Mouse (Mus musculus) forebrain, embryonic 14.5 days (tissue): ENCODE measurements around the gene Ankrd16. TPM values are rescaled to one million over a fixed set of nuclear protein-coding genes. Genes with fewer than 3 reads are reported as not detected.

Source experiments
- ATAC-seq: fragments of 200-750 bp; cut with Nextera tagmentation; 2 replicates; pipeline ENCODE4 v1.8.0; 2017; ENCODE audit warnings: mild to moderate bottlenecking, moderate library complexity
- DNase-seq: peaks from one replicate; pipeline ENCODE4 v3.0.0-alpha.2; 2015; ENCODE audit warnings: low spot score
- H3K27ac ChIP-seq: fragments of 300-500 bp; sonication (generic); 2 replicates; pipeline ENCODE4 v1.5.1; 2014; ENCODE audit warnings: low read depth, mild to moderate bottlenecking, control low read depth, low read length, moderate library complexity
- H3K27me3 ChIP-seq: fragments of 300-500 bp; sonication (generic); replicated peaks from 2 replicates; pipeline ENCODE4 v1.6.1; 2014; ENCODE audit warnings: low read length, control low read depth, mixed read lengths; ENCODE audit not compliant: control insufficient read depth, insufficient read depth
- H3K36me3 ChIP-seq: fragments of 300-500 bp; sonication (generic); 2 replicates; pipeline ENCODE4 v1.6.1; 2014; ENCODE audit warnings: low read length, control low read depth; ENCODE audit not compliant: control insufficient read depth, insufficient read depth
- H3K4me1 ChIP-seq: fragments of 300-500 bp; sonication (generic); 2 replicates; pipeline ENCODE4 v1.6.1; 2014; ENCODE audit warnings: antibody characterized with exemption, low read length, control low read depth; ENCODE audit not compliant: control insufficient read depth, insufficient read depth
- H3K4me2 ChIP-seq: fragments of 300-500 bp; sonication (generic); 2 replicates; pipeline ENCODE4 v1.6.1; 2014; ENCODE audit warnings: mild to moderate bottlenecking, control low read depth, low read length
- H3K4me3 ChIP-seq: fragments of 300-500 bp; sonication (generic); 2 replicates; pipeline ENCODE4 v1.5.1; 2014; ENCODE audit warnings: low read depth, low read length, control low read depth
- H3K9ac ChIP-seq: fragments of 300-500 bp; sonication (generic); 2 replicates; pipeline ENCODE4 v1.6.1; 2014; ENCODE audit warnings: mild to moderate bottlenecking, low read length, control low read depth, moderate library complexity
- H3K9me3 ChIP-seq: fragments of 300-500 bp; sonication (generic); replicated peaks from 2 replicates; pipeline ENCODE4 v1.6.1; 2016; ENCODE audit warnings: low read length, control low read depth, mixed read lengths; ENCODE audit not compliant: control insufficient read depth
- WGBS: fragments of 180-500 bp; shearing (Covaris S2); extraction: QIAGEN DNeasy Blood & Tissue Kit; methylation state at CpG from one replicate; pipeline ENCODE4 v1.1.7; 2014; 5-methylcytosine and 5-hydroxymethylcytosine counted together
- polyA plus RNA-seq: library from polyadenylated mRNA; unstranded; fragments of >200 nt; fragmentation: Nextera tagmentation; extraction: Ambion mirVana; gene quantifications from 2 replicates; pipeline ENCODE4 v1.2.1, GENCODE M21; 2014

Gene Ankrd16
- 23.7 and 24.8 TPM in 2 replicates for polyA plus RNA-seq

DNA sequence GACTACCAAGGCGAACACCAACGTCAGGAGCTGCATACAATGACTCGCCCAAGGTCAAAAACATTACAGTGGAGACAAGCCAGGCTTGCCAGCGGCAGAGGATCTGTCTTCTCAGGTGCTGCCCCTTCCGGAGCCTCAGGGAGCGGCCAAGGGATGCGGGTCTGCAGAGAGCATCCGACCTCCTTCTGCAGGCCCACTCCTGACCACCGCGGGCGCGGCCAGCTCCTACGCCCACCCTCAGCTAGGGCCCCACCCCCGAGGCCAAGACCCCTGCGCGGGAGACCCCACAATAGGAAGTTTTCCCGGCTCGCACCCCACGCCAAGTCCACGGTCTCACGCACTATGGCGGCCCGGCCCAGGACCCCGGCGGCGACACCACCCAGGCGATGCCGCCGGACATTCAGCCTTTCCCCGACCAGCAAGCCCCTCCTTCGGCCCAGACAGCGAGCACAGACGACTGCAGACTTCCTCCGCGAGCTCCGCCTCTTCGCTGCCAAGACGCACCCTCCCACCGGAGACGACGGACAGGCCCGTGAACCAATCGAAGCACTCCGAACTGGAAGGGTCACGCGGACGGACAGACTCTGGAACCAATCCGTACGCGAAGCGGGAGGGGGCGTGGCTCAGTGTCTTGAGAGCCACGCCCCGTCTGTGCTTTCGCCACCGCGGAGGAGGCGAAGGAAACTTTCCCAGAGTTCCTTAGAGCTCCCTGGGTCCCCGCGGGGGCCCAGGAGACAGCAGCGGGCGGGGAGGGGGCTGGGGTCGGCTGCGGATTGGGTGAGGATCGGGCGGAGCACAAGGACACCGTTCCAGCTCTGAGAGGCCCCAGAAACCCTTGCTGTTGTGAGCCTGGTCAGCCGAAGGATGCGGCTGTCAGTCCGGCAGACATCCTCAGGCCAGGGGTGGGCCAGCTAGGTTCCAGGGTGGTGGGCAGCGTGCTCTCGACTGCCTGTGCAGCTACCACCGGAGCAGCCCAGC is at the start of gene Ankrd16, which contains the start of gene Fbh1:
Gene Ankrd16 (plus strand): TSS at position 786 of the 978 bp plus-strand sequence.
Gene Fbh1 (minus strand): TSS at position 492 of the 978 bp plus-strand sequence.
- under 1% methylated on average over 73 of the region's 73 CpGs for WGBS
- peak; percentile 95 for ATAC-seq

DNA sequence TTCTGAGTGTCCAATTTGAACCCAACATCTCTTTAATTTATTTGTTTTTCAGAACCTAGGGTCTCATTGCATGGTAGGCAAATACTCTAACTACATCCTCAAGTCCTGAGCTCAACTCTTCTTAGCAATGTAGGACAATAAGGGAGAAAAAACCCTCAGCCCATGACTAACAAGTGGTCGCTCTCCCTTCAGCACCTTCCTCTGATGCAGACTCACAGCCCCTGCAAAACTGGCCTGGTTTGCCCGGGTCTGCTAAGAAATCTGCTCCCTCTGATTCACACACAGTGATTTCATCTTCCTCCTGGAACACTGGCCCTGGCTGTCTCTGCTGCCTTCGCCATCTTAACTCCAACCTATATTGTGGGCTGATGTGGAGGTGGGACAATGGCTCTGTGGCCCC is 48.6 kb upstream of the Ankrd16 start:
- Histone ChIP-seq H3K9ac (no peak overlapping the region), H3K27me3 (no peaks in the 10 kb centered on the region), H3K27ac (no peak overlapping the region), H3K4me3 (no peak overlapping the region), H3K36me3 (no peaks in the 10 kb centered on the region), H3K9me3 (no peaks in the 10 kb centered on the region), H3K4me1 (no peaks in the 10 kb centered on the region), H3K4me2 (no peak overlapping the region)
- WGBS: 56% methylated on average over 3 of the region's 3 CpGs
- no peak for DNase-seq
- ATAC-seq: no peak

More for the DNA sequence above, at the start of gene Ankrd16, which contains the start of gene Fbh1:
- Histone ChIP-seq H3K27me3 (no peaks in the 10 kb centered on the region), H3K27ac (peak within 1 kb of the TSS; percentile 93), H3K4me1 (peaks cover 17% of the 10 kb centered on the region), H3K4me2 (peak within 1 kb of the TSS; percentile 89), H3K4me3 (peak within 1 kb of the TSS; percentile 84), H3K36me3 (peaks cover 18% of the 10 kb centered on the region), H3K9ac (peak within 1 kb of the TSS; percentile 83), H3K9me3 (no peaks in the 10 kb centered on the region)
- peak; percentile 100 for DNase-seq

DNA sequence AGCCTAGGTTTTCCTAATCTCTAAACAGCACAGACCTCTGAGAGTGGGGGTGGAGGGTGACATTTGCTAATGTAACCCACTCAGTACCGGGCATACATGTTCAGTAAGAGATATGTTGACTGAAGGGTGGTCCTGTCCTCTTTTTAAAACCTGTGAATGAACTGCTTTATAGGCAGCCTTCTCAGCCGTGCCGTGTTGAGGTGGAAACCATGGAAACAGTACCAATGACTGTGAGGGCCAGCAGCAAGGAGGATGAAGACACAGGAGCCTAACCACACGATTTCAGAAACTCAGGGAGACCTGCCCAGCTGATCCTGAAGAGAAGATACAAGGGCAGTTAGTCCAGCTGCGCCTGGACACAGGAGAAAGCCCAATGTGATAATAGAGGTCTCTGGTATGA is 44.7 kb upstream of the Ankrd16 start:
- 67% methylated on average over 5 of the region's 5 CpGs for WGBS
- H3K4me2 ChIP-seq: no peak overlapping the region
- H3K9ac ChIP-seq: no peak overlapping the region
- H3K4me3 ChIP-seq: no peak overlapping the region
- no peaks in the 10 kb centered on the region for H3K27me3 ChIP-seq
- H3K4me1 ChIP-seq: no peaks in the 10 kb centered on the region
- no peak for ATAC-seq
- H3K9me3 ChIP-seq: no peaks in the 10 kb centered on the region
- no peaks in the 10 kb centered on the region for H3K36me3 ChIP-seq
- H3K27ac ChIP-seq: no peak overlapping the region
- no peak for DNase-seq

DNA sequence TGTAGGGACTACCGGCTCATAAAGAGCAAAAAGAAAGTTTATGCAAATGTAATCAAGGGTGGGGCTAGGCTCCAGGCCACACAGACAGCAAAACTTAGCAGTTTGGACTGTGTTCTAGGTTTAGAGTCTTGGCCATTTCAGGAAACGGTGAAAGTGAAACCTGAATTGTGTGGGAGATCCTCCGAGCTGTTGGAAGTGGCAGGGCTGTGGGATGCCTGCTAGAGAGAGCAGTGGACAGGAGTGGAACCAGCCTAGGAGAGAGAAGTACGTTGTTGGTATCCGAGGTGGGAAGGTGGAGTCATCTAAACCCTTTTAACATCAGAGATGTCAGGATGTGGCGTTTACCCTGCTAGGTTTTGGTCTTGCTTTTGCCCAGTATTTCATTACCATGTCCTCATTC is 41.8 kb upstream of the Ankrd16 start:
- H3K27me3 ChIP-seq: no peaks in the 10 kb centered on the region
- ATAC-seq: no peak
- peaks cover 10% of the 10 kb centered on the region for H3K36me3 ChIP-seq
- no peak overlapping the region for H3K4me2 ChIP-seq
- WGBS: 86% methylated on average over 6 of the region's 6 CpGs
- H3K9me3 ChIP-seq: no peaks in the 10 kb centered on the region
- no peak overlapping the region for H3K4me3 ChIP-seq
- H3K9ac ChIP-seq: no peak overlapping the region
- no peaks in the 10 kb centered on the region for H3K4me1 ChIP-seq
- H3K27ac ChIP-seq: no peak overlapping the region
- DNase-seq: no peak

DNA sequence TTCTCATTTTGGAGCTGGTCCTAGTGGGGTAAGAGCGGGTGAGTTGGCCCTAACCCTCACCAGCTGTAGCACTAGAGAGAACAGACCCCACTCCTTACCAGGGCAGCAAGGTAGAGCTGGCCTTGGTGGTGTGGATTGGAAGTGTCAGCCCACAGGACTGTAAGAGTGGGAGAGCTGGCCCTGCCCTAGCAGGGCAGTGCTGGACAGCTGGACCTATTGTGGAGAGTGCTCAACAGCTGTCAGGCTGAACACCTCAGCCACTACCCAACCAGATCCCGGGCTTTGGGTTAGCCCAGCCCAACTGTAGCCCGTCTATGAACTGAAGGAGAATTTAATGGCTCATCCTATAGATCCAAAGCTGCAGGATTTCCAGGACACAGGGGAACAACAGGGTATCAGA is 38.9 kb upstream of the Ankrd16 start:
- 0 out of 2 replicates have a peak, but pooled peaks have one; percentile 11 for ATAC-seq
- Histone ChIP-seq H3K27me3 (no peaks in the 10 kb centered on the region), H3K4me2 (no peak overlapping the region), H3K9me3 (no peaks in the 10 kb centered on the region), H3K4me3 (no peak overlapping the region), H3K9ac (no peak overlapping the region), H3K36me3 (peaks cover 39% of the 10 kb centered on the region), H3K4me1 (no peaks in the 10 kb centered on the region), H3K27ac (no peak overlapping the region)
- DNase-seq: no peak
- WGBS: 85% methylated on average over 3 of the region's 3 CpGs

DNA sequence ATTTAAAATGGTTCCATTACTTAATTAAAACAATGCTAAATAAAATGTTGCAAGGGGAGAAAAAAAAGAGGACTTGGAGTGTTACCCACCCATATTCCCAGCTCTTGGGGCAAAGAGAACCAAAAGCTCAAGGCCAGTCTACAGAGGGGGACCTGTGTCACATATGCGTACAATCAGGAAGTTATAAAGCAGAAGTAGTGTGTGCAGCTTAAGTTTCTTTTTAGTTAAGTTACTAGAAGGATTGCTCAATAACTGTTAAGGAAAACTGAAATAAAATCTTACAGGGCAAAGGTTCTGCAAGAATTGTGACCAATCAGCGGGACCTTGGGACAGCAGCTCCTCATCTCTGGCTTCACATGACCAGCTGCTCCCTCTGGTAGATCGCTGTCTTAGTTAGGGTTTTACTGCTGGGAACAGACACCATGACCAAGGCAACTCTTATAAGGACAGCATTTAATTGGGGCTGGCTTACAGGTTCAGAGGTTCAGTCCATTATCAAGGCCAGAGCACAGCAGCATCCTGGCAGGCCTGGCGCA is 38.1 kb upstream of the Ankrd16 start:
- Histone ChIP-seq H3K36me3 (peaks cover 42% of the 10 kb centered on the region), H3K4me2 (no peak overlapping the region), H3K4me3 (no peak overlapping the region), H3K4me1 (no peaks in the 10 kb centered on the region), H3K27me3 (no peaks in the 10 kb centered on the region), H3K27ac (no peak overlapping the region), H3K9ac (no peak overlapping the region), H3K9me3 (no peaks in the 10 kb centered on the region)
- ATAC-seq: no peak
- DNase-seq: no peak
- WGBS: 97% methylated on average over 4 of the region's 4 CpGs

DNA sequence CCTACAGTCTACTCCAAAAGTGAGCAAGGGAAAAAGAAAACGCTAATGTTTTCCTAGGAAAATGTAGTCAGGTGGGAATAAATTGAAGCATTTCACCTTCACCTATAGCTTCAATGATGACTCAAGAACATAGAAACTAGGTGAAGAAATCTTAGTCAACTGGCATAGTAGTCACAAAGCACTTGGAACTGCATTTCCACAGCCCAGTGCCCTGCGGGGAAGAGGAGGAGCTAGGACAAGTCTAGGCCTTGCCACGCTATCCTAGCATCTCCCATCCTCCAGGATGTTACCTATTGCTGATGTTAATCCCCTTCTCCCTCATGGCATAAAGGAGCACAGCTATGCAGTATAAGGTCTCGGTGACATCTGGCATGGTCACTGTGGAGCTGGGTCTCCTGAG is 15.1 kb upstream of the Ankrd16 start:
- H3K4me1 ChIP-seq: no peaks in the 10 kb centered on the region
- H3K9me3 ChIP-seq: no peaks in the 10 kb centered on the region
- no peak overlapping the region for H3K4me2 ChIP-seq
- no peak overlapping the region for H3K4me3 ChIP-seq
- no peak for DNase-seq
- H3K9ac ChIP-seq: no peak overlapping the region
- no peak overlapping the region for H3K27ac ChIP-seq
- H3K27me3 ChIP-seq: no peaks in the 10 kb centered on the region
- H3K36me3 ChIP-seq: peaks cover 88% of the 10 kb centered on the region
- no peak for ATAC-seq
- WGBS: 92% methylated on average over 4 of the region's 4 CpGs

DNA sequence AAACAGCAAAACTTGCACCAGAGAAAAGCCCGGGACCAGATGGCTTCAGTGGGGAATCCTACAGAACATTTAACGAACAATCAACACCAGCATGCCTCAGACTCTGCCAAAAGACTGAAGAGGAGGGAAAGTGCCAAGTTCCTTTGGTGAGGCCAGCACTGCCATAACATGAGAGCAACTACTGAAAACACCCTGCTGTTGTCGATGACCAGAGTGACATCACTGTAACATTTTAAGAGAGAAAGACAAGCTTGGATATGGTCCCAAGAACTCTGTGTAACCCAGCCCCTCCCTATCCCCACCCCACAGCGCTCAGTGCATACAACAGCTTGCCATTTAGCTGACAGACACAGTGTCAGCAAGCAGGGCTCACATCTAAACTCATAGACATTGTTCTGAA is 12.0 kb upstream of the Ankrd16 start:
- Histone ChIP-seq H3K4me2 (no peak overlapping the region), H3K4me1 (no peaks in the 10 kb centered on the region), H3K27ac (no peak overlapping the region), H3K36me3 (peaks cover 71% of the 10 kb centered on the region), H3K9ac (no peak overlapping the region), H3K4me3 (no peak overlapping the region), H3K27me3 (no peaks in the 10 kb centered on the region), H3K9me3 (no peaks in the 10 kb centered on the region)
- DNase-seq (peak; percentile 74), ATAC-seq (peak; percentile 87; the same call in 1 of the 2 replicates)
- 60% methylated on average over 4 of the region's 4 CpGs for WGBS
